Mouse (Mus musculus) E14TG2a.4 (cell line): ENCODE results near the gene Smap1.

Experiments
- CTCF ChIP-seq: conservative IDR thresholded peaks from 2 replicates; pipeline ENCODE4 v1.5.1; 2014; ENCODE audit warnings: low read length
- POU5F1 ChIP-seq: IDR thresholded peaks from 2 replicates; pipeline ENCODE4 v1.6.1; 2014; ENCODE audit warnings: low read length, borderline replicate concordance

DNA sequence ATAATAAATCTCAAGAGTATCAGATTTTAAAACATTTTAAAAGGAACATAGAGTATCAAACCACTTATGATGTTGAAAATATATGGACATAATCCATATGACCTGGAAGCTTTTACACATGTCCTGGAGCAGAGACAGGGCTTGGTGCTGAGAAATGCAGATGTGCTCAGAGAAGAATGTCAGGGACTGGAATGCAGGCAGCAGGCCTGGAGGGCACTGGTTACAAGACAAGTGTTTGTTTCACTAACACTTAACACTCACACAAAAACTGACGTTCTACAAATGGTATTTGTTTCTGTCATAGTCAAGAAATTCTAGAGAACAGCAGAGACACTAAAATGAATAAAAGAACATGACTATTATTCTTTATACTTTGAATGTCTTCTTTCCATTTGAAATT is 30.0 kb downstream of the Smap1 start:
- TF ChIP-seq CTCF (no peak), POU5F1 (no peak)
